Mouse (Mus musculus) lung, postnatal 0 days (tissue): ENCODE results near the gene Dlx1.

Experiments used
- CTCF ChIP-seq: IDR thresholded peaks from 2 replicates; pipeline ENCODE4 v1.5.1; 2016; ENCODE audit warnings: antibody characterized with exemption, mild to moderate bottlenecking
- EP300 ChIP-seq: IDR thresholded peaks from 2 replicates; pipeline ENCODE4 v1.6.1; 2016; ENCODE audit warnings: antibody characterized with exemption, mild to moderate bottlenecking, control low read depth

- TF ChIP-seq CTCF: no peak
- no peak for TF ChIP-seq EP300
Measured at GRCm38 (mm10) chr2:71542816-71543301, 14.9 kb downstream of the Dlx1 start.
